Comparison of ENCODE assay signal across 8 mouse cellular contexts in genomic region chrX:150458766-150459350, GRCm38 (mm10). TPM values are rescaled to one million over a fixed set of nuclear protein-coding genes. Genes with fewer than 3 reads are reported as not detected.
DNase-seq lines count a peak whose midpoint lies in the region; ATAC-seq and TF ChIP-seq lines count a peak whose summit lies in the region.

Gene Tmem29 (minus strand): TSS chrX:150459154.

- H3K27ac ChIP-seq in embryonic facial prominence, embryonic 14.5 days (replicated peaks; ENCODE audit: low read depth, low read length) = peak within 1 kb of the TSS; percentile 84
- peak within 1 kb of the TSS; percentile 52 for H3K27ac ChIP-seq in limb, embryonic 14.5 days (replicated peaks; ENCODE audit: low read depth, low read length)
- peak within 1 kb of the TSS; percentile 70 for H3K27ac ChIP-seq in midbrain, postnatal 0 days (ENCODE audit: low read depth, low read length)

- peak within 1 kb of the TSS; percentile 61 for H3K9ac ChIP-seq in embryonic facial prominence, embryonic 14.5 days (ENCODE audit: low read depth, low read length)
- peak within 1 kb of the TSS; percentile 48 for H3K9ac ChIP-seq in limb, embryonic 14.5 days (ENCODE audit: low read depth, low read length, severe bottlenecking)
- H3K9ac ChIP-seq in midbrain, postnatal 0 days (replicated peaks; ENCODE audit: low read length, poor library complexity, severe bottlenecking) = peak within 1 kb of the TSS; percentile 34

- H3K27me3 ChIP-seq in embryonic facial prominence, embryonic 14.5 days (replicated peaks; ENCODE audit: control insufficient read depth, insufficient read depth, low read length) = no peaks in the 10 kb centered on the region
- H3K27me3 ChIP-seq in limb, embryonic 14.5 days (ENCODE audit: control insufficient read depth, insufficient read depth, low read length) = no peaks in the 10 kb centered on the region
- no peaks in the 10 kb centered on the region for H3K27me3 ChIP-seq in midbrain, postnatal 0 days (ENCODE audit: insufficient read depth, low read length)

- TF ChIP-seq POLR2A in limb, embryonic 14.5 days (IDR thresholded peaks at IDR 0.05; ENCODE audit: borderline replicate concordance, extremely low read depth, insufficient read depth, insufficient read length) = no peak

- no peaks in the 10 kb centered on the region for H3K4me1 ChIP-seq in embryonic facial prominence, embryonic 14.5 days (ENCODE audit: control insufficient read depth, insufficient read depth, low read length)
- no peaks in the 10 kb centered on the region for H3K4me1 ChIP-seq in limb, embryonic 14.5 days (ENCODE audit: control insufficient read depth, insufficient read depth, low read length)
- H3K4me1 ChIP-seq in midbrain, postnatal 0 days (ENCODE audit: insufficient read depth, low read length) = no peaks in the 10 kb centered on the region

- WGBS in embryonic facial prominence, embryonic 14.5 days = 2% methylated on average over 30 of the region's 30 CpGs
- 2% methylated on average over 30 of the region's 30 CpGs for WGBS in limb, embryonic 14.5 days
- 3% methylated on average over 30 of the region's 30 CpGs for WGBS in midbrain, postnatal 0 days

- no peaks in the 10 kb centered on the region for H3K9me3 ChIP-seq in embryonic facial prominence, embryonic 14.5 days (ENCODE audit: control insufficient read depth, low read length)
- no peaks in the 10 kb centered on the region for H3K9me3 ChIP-seq in limb, embryonic 14.5 days (ENCODE audit: control insufficient read depth, low read length)
- no peaks in the 10 kb centered on the region for H3K9me3 ChIP-seq in midbrain, postnatal 0 days (ENCODE audit: low read length)

- no peaks in the 10 kb centered on the region for H3K36me3 ChIP-seq in embryonic facial prominence, embryonic 14.5 days (ENCODE audit: control insufficient read depth, insufficient read depth, low read length)
- no peaks in the 10 kb centered on the region for H3K36me3 ChIP-seq in limb, embryonic 14.5 days (ENCODE audit: control insufficient read depth, insufficient read depth, low read length)
- H3K36me3 ChIP-seq in midbrain, postnatal 0 days (ENCODE audit: insufficient read depth, low read length) = no peaks in the 10 kb centered on the region

- peak; percentile 76 for TF ChIP-seq CTCF in midbrain, postnatal 0 days (IDR thresholded peaks at IDR 0.05)

- DNase-seq in 3134 (ENCODE audit: extremely low read depth, insufficient read length, low spot score) = peak; percentile 72
- DNase-seq in adrenal gland, postnatal 4 days (ENCODE audit: low spot score in 2 of 2) = peak; percentile 48 to 54
- DNase-seq in embryonic facial prominence, embryonic 14.5 days (ENCODE audit: low spot score) = peak; percentile 97
- peak; percentile 89 for DNase-seq in heart, adult 8-10 months (ENCODE audit: low spot score)
- DNase-seq in kidney, adult 9 months = peak; percentile 93
- peak; percentile 93 for DNase-seq in limb, embryonic 14.5 days (ENCODE audit: low spot score)
- peak; percentile 96 for DNase-seq in midbrain, postnatal 0 days (ENCODE audit: low spot score)
- peak; percentile 64 to 77 for DNase-seq in spleen, postnatal 14 days (ENCODE audit: low spot score in 2 of 2)

- peak; percentile 97 for ATAC-seq in embryonic facial prominence, embryonic 14.5 days (ENCODE audit: low read depth)
- peak; percentile 96 for ATAC-seq in limb, embryonic 14.5 days (ENCODE audit: low FRiP score, low read depth)
- peak; percentile 97 for ATAC-seq in midbrain, postnatal 0 days (ENCODE audit: low FRiP score)

- H3K4me2 ChIP-seq in embryonic facial prominence, embryonic 14.5 days (ENCODE audit: low read depth, low read length) = peak within 1 kb of the TSS; percentile 52
- H3K4me2 ChIP-seq in limb, embryonic 14.5 days (replicated peaks; ENCODE audit: low read depth, low read length, severe bottlenecking) = peak within 1 kb of the TSS; percentile 44
- peak within 1 kb of the TSS; percentile 35 for H3K4me2 ChIP-seq in midbrain, postnatal 0 days (ENCODE audit: low read depth, low read length, poor library complexity, severe bottlenecking)

- peak within 1 kb of the TSS; percentile 45 for H3K4me3 ChIP-seq in embryonic facial prominence, embryonic 14.5 days (ENCODE audit: low read depth, low read length)
- peak within 1 kb of the TSS; percentile 37 for H3K4me3 ChIP-seq in limb, embryonic 14.5 days (replicated peaks; ENCODE audit: low read length)
- peak within 1 kb of the TSS; percentile 42 for H3K4me3 ChIP-seq in midbrain, postnatal 0 days (ENCODE audit: low read depth, low read length)

RNA-seq across cellular contexts. Expression of gene Tmem29, which starts in this region (rescaled TPM):
- 10 to 100 TPM; 22.3 to 23.6 TPM for total RNA-seq in adrenal gland, postnatal 4 days (2021)
- 29.6 and 35.8 TPM in 2 replicates for polyA plus RNA-seq in embryonic facial prominence, embryonic 14.5 days (2014; fragmentation: Nextera tagmentation; extraction: Ambion mirVana)
- 1 to 10 TPM; 3.8 to 4.5 (median 4.3) TPM for total RNA-seq in heart, adult 8-10 months (2022)
- polyA plus RNA-seq in limb, embryonic 14.5 days (2012; rRNA removed) = 29.3 and 36.2 TPM in 2 replicates
- polyA plus RNA-seq in limb, embryonic 14.5 days (2014; fragmentation: Nextera tagmentation; extraction: Ambion mirVana) = 35.4 and 47.6 TPM in 2 replicates
- total RNA-seq in midbrain, postnatal 0 days (2014; rRNA removed) = 53.8 and 67.6 TPM in 2 replicates
- polyA plus RNA-seq in midbrain, postnatal 0 days (2015; fragmentation: Nextera tagmentation; extraction: Ambion mirVana) = 85.0 and 97.7 TPM in 2 replicates

Comparison
In these comparisons a context has a peak if more than half of its experiments do, and no peak if none do; other contexts are left out.
1. Peak in every context shown above with its lines: DNase-seq, ATAC-seq, H3K4me3 ChIP-seq and H3K27ac ChIP-seq.
2. RNA of gene Tmem29 (total RNA-seq): 53.8 to 67.6 TPM in midbrain, postnatal 0 days and 22.3 to 23.6 TPM in adrenal gland, postnatal 4 days; 3.8 to 4.5 TPM in heart, adult 8-10 months; every median in the first group is over 4 times any median in the second.